Mouse (Mus musculus): ENCODE measurements around the gene Dclk1.

Gene Dclk1

DNA sequence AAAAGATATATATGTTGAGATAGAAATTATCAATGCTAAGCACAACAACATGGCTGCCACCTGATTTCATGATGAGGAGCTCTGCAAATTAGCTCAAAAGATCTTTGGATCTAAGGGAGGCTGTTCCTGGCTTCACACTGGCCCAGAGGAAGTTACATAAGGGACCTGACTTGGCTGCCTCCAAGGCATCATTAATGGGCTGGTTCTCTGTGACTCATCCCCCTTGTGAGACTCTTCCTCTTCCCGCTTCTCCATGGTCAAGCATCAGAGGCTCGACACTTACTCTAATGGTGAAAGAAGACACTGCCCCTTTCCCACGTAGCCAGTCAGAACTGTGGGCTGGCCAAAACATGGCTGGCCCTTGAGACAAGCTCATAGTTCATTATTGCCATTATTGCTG, 209.7 kb downstream of the Dclk1 start:
- no peak for DNase-seq (ENCODE audit: low spot score)

GRCm38 (mm10) chr3:55452464-55452863, 210.3 kb downstream of the Dclk1 start:
- DNase-seq (ENCODE audit: low spot score): no peak

DNA sequence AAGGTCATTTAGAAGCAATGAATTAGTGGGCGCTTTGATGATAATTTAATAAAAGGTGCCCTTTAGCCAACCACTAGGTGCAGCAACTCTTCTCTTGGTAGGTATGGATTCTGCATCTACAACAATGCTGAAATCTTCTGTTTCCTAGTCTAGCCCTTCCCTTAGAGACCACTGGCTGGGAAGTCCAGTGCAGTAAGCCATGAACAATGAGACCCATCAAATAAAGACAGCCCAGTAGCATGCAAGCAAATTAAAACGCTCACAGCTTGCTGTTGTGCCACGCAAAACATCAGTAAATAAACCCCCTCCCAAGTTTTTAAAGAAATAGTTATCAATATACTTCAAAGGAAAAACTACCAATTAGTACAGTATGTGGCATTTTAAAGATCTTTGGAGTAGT, 218.9 kb downstream of the Dclk1 start:
- DNase-seq (ENCODE audit: low spot score): no peak

DNA sequence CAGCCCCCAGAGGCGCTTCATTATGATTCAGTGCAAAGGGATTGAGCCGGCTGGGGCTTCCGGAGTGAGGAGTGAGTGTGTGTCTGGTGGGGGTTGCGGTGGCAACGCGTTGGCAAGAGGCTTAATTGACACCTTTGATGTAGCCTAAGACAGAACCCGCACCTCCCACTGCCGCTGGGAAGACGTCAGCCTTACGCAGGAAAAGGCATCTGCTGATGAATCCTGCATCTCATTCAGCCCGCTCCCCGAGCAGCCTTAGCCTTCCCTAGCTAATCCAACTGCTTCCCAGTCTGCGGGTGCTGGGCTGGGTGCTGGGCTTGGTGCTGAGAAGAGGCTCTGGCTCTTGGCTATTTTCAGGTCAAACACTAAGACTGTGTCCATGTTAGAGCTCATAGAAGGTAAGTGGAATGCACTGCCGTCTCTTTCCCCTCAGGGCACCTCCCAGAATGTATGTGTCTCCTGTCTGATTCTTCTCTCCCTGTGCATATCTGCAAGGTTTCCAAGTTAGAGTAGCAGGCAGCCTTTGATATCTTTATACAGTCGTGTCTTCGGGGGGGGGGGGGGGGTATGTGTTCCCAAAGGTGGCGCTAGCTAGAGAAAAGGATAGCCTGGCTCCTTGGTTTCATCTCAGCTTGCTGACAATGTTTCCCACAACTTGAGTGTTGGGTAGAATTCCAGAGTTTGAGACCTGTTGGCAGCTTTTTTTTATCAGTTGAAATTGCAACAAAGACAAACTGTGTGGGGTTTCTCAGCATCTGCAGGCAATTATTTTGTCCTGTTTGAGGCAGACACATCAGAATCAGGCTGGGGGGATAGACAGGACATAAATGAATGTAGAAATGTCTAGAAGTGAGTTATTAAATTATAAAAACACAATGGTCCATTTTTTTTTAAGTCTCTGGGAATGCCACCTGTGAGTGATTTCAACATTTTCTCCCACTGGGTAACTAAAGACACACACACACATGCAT, 219.8 kb downstream of the Dclk1 start:
- peak; percentile 5 for DNase-seq (ENCODE audit: low spot score)

GRCm38 (mm10) chr3:55462904-55463668, 220.9 kb downstream of the Dclk1 start:
- no peak for DNase-seq (ENCODE audit: low spot score)

- no peak for DNase-seq (ENCODE audit: low spot score)
Observed at GRCm38 (mm10) chr3:55464226-55464625, 222.1 kb downstream of the Dclk1 start.

DNA sequence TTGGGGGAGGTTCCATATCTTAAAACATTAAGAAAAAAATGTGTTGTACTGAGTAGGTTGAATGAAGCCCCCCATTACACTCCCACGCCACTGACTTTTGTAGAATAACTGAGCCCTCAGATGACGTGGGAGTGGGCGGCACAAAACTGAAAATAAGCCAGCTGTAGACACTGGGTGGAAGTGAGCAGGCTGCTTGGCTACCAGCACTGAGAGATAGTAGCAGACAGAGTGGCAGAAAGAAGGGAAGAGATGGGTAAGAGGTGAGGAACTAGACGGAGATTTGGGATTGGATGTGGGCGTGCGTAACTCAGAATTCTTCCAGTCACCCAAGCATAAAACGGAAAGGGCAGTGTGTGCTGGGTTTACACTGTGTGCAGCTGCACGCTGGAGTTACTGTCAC, 223.6 kb downstream of the Dclk1 start:
- no peak for DNase-seq (ENCODE audit: low spot score)

GRCm38 (mm10) chr3:55466348-55466747, 224.2 kb downstream of the Dclk1 start:
- DNase-seq (ENCODE audit: low spot score): no peak

- DNase-seq (ENCODE audit: low spot score): no peak
Observed at GRCm38 (mm10) chr3:55472110-55472509, 229.9 kb downstream of the Dclk1 start, which contains the start of gene Gm21954. Gene Gm21954, minus strand, starts transcription at chr3:55472210.

DNA sequence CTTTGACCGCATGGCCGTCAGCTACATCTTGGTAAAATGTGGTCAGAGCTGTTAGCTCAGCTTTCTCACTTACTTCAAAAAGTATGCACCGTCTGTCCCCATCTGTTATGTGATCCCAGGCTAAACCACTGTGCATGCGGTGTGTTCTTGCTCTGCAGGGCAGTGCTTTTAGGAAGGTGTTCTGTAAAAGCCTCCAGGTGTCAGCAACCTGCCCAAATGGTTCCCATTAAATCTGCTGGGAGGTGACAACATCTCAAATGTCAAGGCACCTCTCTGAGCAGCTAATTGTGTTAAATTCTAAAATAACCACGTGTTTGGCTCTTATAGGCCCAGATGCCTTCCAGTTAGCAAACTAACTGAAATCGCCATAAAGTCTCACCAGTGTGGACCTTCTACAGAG, 231.0 kb downstream of the Dclk1 start:
- no peak for DNase-seq (ENCODE audit: low spot score)

- no peak for DNase-seq (ENCODE audit: low spot score)
Observed at GRCm38 (mm10) chr3:55476694-55477093, 234.5 kb downstream of the Dclk1 start.

DNA sequence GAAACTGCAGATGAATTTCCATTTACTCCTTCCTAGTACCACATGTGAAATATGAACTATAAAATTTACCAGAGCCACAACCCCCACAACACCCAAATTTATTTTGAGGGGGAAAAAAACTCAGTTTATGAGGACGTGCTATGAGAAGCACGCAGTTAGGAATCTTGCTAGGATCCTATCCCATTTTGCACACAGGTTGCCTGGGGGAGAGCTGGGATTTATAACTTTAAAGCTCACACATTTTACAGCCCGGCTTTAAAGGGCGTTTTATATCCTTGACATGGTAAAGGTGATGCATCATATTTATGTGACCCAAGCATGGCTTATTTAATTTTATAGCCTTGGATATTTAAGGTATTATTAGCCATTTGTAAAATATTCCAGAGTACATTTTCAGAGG, 237.1 kb downstream of the Dclk1 start:
- DNase-seq (ENCODE audit: low spot score): no peak

GRCm38 (mm10) chr3:55481140-55481539, 239.0 kb downstream of the Dclk1 start:
- DNase-seq (ENCODE audit: low spot score): no peak

GRCm38 (mm10) chr3:55483328-55483727, 241.2 kb downstream of the Dclk1 start:
- no peak for DNase-seq (ENCODE audit: low spot score)

GRCm38 (mm10) chr3:55489231-55489990, 247.2 kb downstream of the Dclk1 start:
- DNase-seq (ENCODE audit: low spot score): no peak

- no peak for DNase-seq (ENCODE audit: low spot score)
Observed at GRCm38 (mm10) chr3:55492021-55492420, 249.9 kb downstream of the Dclk1 start.

DNA sequence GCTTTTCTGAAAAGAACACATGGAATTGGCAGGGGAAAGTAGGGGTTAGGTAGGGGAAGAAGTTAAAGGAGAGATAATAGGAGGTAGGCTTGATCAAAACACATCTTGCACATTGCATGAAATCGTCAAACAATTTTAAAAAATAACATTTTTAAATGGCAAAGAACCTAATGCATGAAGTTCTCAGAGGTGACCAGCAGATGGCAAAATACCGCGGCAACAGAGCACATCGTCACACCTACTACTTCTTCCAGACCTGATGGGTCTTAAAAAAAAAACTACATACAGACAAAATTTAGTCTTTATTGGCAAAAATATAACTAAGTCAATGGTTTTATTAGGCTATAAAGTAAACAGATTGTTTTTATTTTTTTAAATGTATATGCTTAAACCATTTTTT, 252.2 kb downstream of the Dclk1 start:
- no peak for DNase-seq (ENCODE audit: low spot score)

GRCm38 (mm10) chr3:55495231-55495630, 253.1 kb downstream of the Dclk1 start:
- DNase-seq (ENCODE audit: low spot score): no peak

- no peak for DNase-seq (ENCODE audit: low spot score)
Observed at GRCm38 (mm10) chr3:55495866-55496265, 253.7 kb downstream of the Dclk1 start.

- DNase-seq (ENCODE audit: low spot score): no peak
Observed at GRCm38 (mm10) chr3:55496462-55496941, 254.3 kb downstream of the Dclk1 start.

GRCm38 (mm10) chr3:55499298-55499697, 257.1 kb downstream of the Dclk1 start:
- no peak for DNase-seq (ENCODE audit: low spot score)

GRCm38 (mm10) chr3:55510198-55510597, 268.0 kb downstream of the Dclk1 start:
- DNase-seq (ENCODE audit: low spot score): no peak

Measured in urinary bladder, postnatal 25 days (tissue).